Mouse (Mus musculus) spleen, postnatal 4 days (tissue): ENCODE measurements around the gene Rpe65.

Experiments used
- DNase-seq, 2 experiments: peaks; one replicate each; pipeline ENCODE4 v3.0.0; 2022; ENCODE audit warnings: low spot score in 2 of 2

Gene Rpe65

GRCm38 (mm10) chr3:159598875-159599274, at the start of gene Rpe65:
Rpe65 (plus strand) TSS chr3:159599175.
- no peak for DNase-seq

- DNase-seq = no peak
Observed at GRCm38 (mm10) chr3:159550224-159550623, 48.8 kb upstream of the Rpe65 start.

GRCm38 (mm10) chr3:159614977-159615376, 16.0 kb downstream of the Rpe65 start:
- no peak for DNase-seq

GRCm38 (mm10) chr3:159621026-159621425, 22.1 kb downstream of the Rpe65 start:
- no peak for DNase-seq

- no peak for DNase-seq
Observed at GRCm38 (mm10) chr3:159624010-159624409, 25.0 kb downstream of the Rpe65 start.

GRCm38 (mm10) chr3:159660741-159661140, 61.8 kb downstream of the Rpe65 start:
- DNase-seq = no peak

GRCm38 (mm10) chr3:159663333-159663732, 64.4 kb downstream of the Rpe65 start:
- DNase-seq = no peak
